In genomic region chr11:50354851-50355250, GRCm38 (mm10) we compare ENCODE assay signal across 25 mouse cellular contexts. TPM values are rescaled to one million over a fixed set of nuclear protein-coding genes. Genes with fewer than 3 reads are reported as not detected.
DNase-seq lines count a peak whose midpoint lies in the region; ATAC-seq and TF ChIP-seq lines count a peak whose summit lies in the region.
"Had no signal": no experiment of that assay in that cellular context is flagged by ENCODE, and none has a peak within 500 bp of the region (broad histone marks: within the 10 kb centered on the region; RNA-seq: fewer than 3 reads in every experiment).

No protein-coding gene starts in this region.

- H3K36me3 ChIP-seq in MEL (ENCODE audit: control insufficient read depth in 1 of 2, insufficient read depth in 2 of 2, low read length in 2 of 2): peaks cover 0 to 15% of the 10 kb centered on the region in 2 experiments; a peak in 2 of 4 replicates
- no peaks in the 10 kb centered on the region for H3K36me3 ChIP-seq in kidney, embryonic 16.5 days (ENCODE audit: insufficient read depth, low read length)
- H3K36me3 ChIP-seq in liver, embryonic 13.5 days: no peaks in the 10 kb centered on the region
- H3K36me3 ChIP-seq in forebrain, embryonic 15.5 days: no peaks in the 10 kb centered on the region
- H3K36me3 ChIP-seq: heart, embryonic 13.5 days; hindbrain, embryonic 13.5 days had no signal

- TF ChIP-seq CTCF in MEL (IDR thresholded peaks at IDR 0.05 in 2 of 3, conservative IDR thresholded peaks at IDR 0.05 in 1 of 3; ENCODE audit: control insufficient read depth in 1 of 3, insufficient read depth in 1 of 3, low read depth in 2 of 3, low read length in 3 of 3, poor library complexity in 1 of 3, severe bottlenecking in 1 of 3): no peak

- peaks cover 7% of the 10 kb centered on the region; the same call in 1 of the 2 replicates for H3K79me2 ChIP-seq in MEL (ENCODE audit: control insufficient read depth, insufficient read depth, low read length, poor library complexity)

- H3K4me3 ChIP-seq in MEL (ENCODE audit: control insufficient read depth in 1 of 2, insufficient read depth in 1 of 2, low read depth in 2 of 2, low read length in 2 of 2): no peak overlapping the region
- no peak overlapping the region for H3K4me3 ChIP-seq in kidney, embryonic 16.5 days (ENCODE audit: low read length)
- no peak overlapping the region for H3K4me3 ChIP-seq in liver, embryonic 13.5 days (replicated peaks)
- H3K4me3 ChIP-seq in forebrain, embryonic 15.5 days: no peak overlapping the region
- H3K4me3 ChIP-seq: gastrocnemius, adult 2 months; heart, embryonic 13.5 days; hindbrain, embryonic 13.5 days had no signal

- no peak for TF ChIP-seq POLR2A in MEL (IDR thresholded peaks at IDR 0.05; ENCODE audit: control insufficient read depth in 1 of 2, insufficient read depth in 1 of 2, low read depth in 1 of 2, low read length in 2 of 2, poor library complexity in 1 of 2)

- peak; percentile 87 for ATAC-seq in kidney, embryonic 16.5 days (ENCODE audit: low FRiP score, low TSS enrichment)
- ATAC-seq in liver, embryonic 13.5 days (ENCODE audit: low read depth): no peak
- ATAC-seq in forebrain, embryonic 15.5 days (replicated peaks): no peak
- ATAC-seq: forebrain, postnatal 0 days; inflammation-experienced regulatory T-cells, adult 6 months had no signal

- 60% methylated on average over 3 of the region's 3 CpGs for WGBS in kidney, embryonic 16.5 days
- WGBS in liver, embryonic 13.5 days (ENCODE audit: insufficient replicate concordance): 55% methylated on average over 3 of the region's 3 CpGs
- 78% methylated on average over 3 of the region's 3 CpGs for WGBS in forebrain, embryonic 15.5 days

- H3K27ac ChIP-seq in MEL (ENCODE audit: control insufficient read depth, low read depth, low read length): peak overlapping the region; percentile 40; the same call in 1 of the 2 replicates
- peak overlapping the region; percentile 85 for H3K27ac ChIP-seq in kidney, embryonic 16.5 days (ENCODE audit: low read length)
- H3K27ac ChIP-seq in liver, embryonic 13.5 days: peak overlapping the region; percentile 31; the same call in 1 of the 2 replicates
- H3K27ac ChIP-seq in forebrain, embryonic 15.5 days (replicated peaks): no peak overlapping the region
- H3K27ac ChIP-seq: gastrocnemius, adult 2 months; heart, embryonic 13.5 days; hindbrain, embryonic 13.5 days had no signal

- H3K9ac ChIP-seq in MEL (ENCODE audit: control insufficient read depth, low read depth, low read length, poor library complexity, severe bottlenecking): no peak overlapping the region
- H3K9ac ChIP-seq in kidney, embryonic 16.5 days (replicated peaks; ENCODE audit: low read length): no peak overlapping the region
- no peak overlapping the region for H3K9ac ChIP-seq in liver, embryonic 13.5 days
- no peak overlapping the region for H3K9ac ChIP-seq in forebrain, embryonic 15.5 days (replicated peaks)
- H3K9ac ChIP-seq: forebrain, postnatal 0 days; heart, embryonic 13.5 days; hindbrain, embryonic 13.5 days; lung, embryonic 14.5 days had no signal

- DNase-seq in MEL (ENCODE audit: low read depth, low spot score): no peak
- DNase-seq in kidney, adult 11 months: peak; percentile 94
- no peak for DNase-seq in liver, embryonic 13.5 days
- DNase-seq in right cerebral cortex, postnatal 14 days: no peak
- no peak for DNase-seq in adrenal gland, postnatal 4 days (ENCODE audit: low spot score in 2 of 2)
- no peak for DNase-seq in gastrocnemius, postnatal 10 days
- DNase-seq: adrenal gland, postnatal 10 days; B cell, adult 2 months; cerebellum, adult 11 months; cerebellum, postnatal 25 days; embryo, embryonic 11 days; forebrain, postnatal 0 days; gastrocnemius, adult 2 months; heart, adult 11 months; lung, embryonic 14.5 days; retina, postnatal 1 day; right cerebral cortex, postnatal 4 days had no signal

- no peak for TF ChIP-seq RAD21 in MEL (IDR thresholded peaks at IDR 0.05; ENCODE audit: low read depth, low read length)

- H3K27me3 ChIP-seq in MEL (ENCODE audit: control insufficient read depth in 1 of 2, insufficient read depth in 2 of 2, low read length in 2 of 2): no peaks in the 10 kb centered on the region
- H3K27me3 ChIP-seq in kidney, embryonic 16.5 days (ENCODE audit: insufficient read depth, low read length): 0 out of 2 replicates have a peak, but pooled peaks cover 2% of the 10 kb centered on the region
- peaks cover 26% of the 10 kb centered on the region for H3K27me3 ChIP-seq in liver, embryonic 13.5 days
- H3K27me3 ChIP-seq in forebrain, embryonic 15.5 days: no peaks in the 10 kb centered on the region

- no peak overlapping the region for H3K4me2 ChIP-seq in kidney, embryonic 16.5 days (replicated peaks; ENCODE audit: low read depth, low read length)
- no peak overlapping the region for H3K4me2 ChIP-seq in liver, embryonic 13.5 days
- H3K4me2 ChIP-seq in forebrain, embryonic 15.5 days (replicated peaks): no peak overlapping the region
- H3K4me2 ChIP-seq: heart, embryonic 13.5 days; hindbrain, embryonic 13.5 days; lung, embryonic 14.5 days had no signal

- H3K4me1 ChIP-seq in MEL (ENCODE audit: control insufficient read depth in 1 of 2, insufficient read depth in 2 of 2, low read length in 2 of 2): peaks cover 11 to 26% of the 10 kb centered on the region in 2 experiments; a peak in 3 of 4 replicates
- H3K4me1 ChIP-seq in kidney, embryonic 16.5 days (ENCODE audit: insufficient read depth, low read length): 0 out of 2 replicates have a peak, but pooled peaks cover 4% of the 10 kb centered on the region
- peaks cover 21% of the 10 kb centered on the region for H3K4me1 ChIP-seq in liver, embryonic 13.5 days (replicated peaks)
- H3K4me1 ChIP-seq in forebrain, embryonic 15.5 days: peaks cover 5% of the 10 kb centered on the region

- TF ChIP-seq EP300 in MEL (IDR thresholded peaks at IDR 0.05; ENCODE audit: low read depth in 1 of 2, low read length in 2 of 2): no peak

- no peaks in the 10 kb centered on the region for H3K9me3 ChIP-seq in MEL (replicated peaks; ENCODE audit: insufficient read depth, low read length)
- H3K9me3 ChIP-seq in kidney, embryonic 16.5 days (ENCODE audit: low read length): no peaks in the 10 kb centered on the region
- no peaks in the 10 kb centered on the region for H3K9me3 ChIP-seq in liver, embryonic 13.5 days (replicated peaks)
- no peaks in the 10 kb centered on the region for H3K9me3 ChIP-seq in forebrain, embryonic 15.5 days
- H3K9me3 ChIP-seq: heart, embryonic 13.5 days; hindbrain, embryonic 13.5 days had no signal

TF ChIP-seq in MEL, 35 proteins besides CTCF, POLR2A, EP300 and RAD21:
- TF ChIP-seq MAZ (IDR thresholded peaks at IDR 0.05; ENCODE audit: low read depth, low read length) (0 out of 2 replicates have a peak, but pooled peaks have one; percentile 10), GABPA (IDR thresholded peaks at IDR 0.05; ENCODE audit: low read depth, low read length) (no peak)

RNA-seq across cellular contexts. Expression of gene Cby3, which starts 0.6 kb away (rescaled TPM):
- total RNA-seq in MEL (2012; rRNA removed): 0.23 and 0.42 TPM in 2 replicates
- under 1 TPM in 1 of 2 experiments, not detected in 1; 0.31 TPM for polyA plus RNA-seq in MEL (2012; ENCODE audit: insufficient read depth in 1 of 2, insufficient read length in 2 of 2, low read depth in 1 of 2, low replicate concordance in 2 of 2, missing spikeins in 1 of 2)
- 0.55 and 0.71 TPM in 2 replicates for polyA plus RNA-seq in kidney, embryonic 16.5 days (2015; fragmentation: Nextera tagmentation; extraction: Ambion mirVana)
- polyA plus RNA-seq in liver, embryonic 13.5 days (2015; fragmentation: Nextera tagmentation; extraction: Ambion mirVana): not detected in 2 replicates
- 1.2 and 1.9 TPM in 2 replicates for polyA plus RNA-seq in forebrain, embryonic 15.5 days (2015; fragmentation: Nextera tagmentation; extraction: Ambion mirVana)
- not detected for total RNA-seq in adrenal gland, postnatal 4 days (2021)
- not detected for total RNA-seq in gastrocnemius, postnatal 10 days (2021)
- total RNA-seq: adrenal gland, postnatal 10 days; forebrain, postnatal 0 days; gastrocnemius, adult 2 months; heart, postnatal 25 days had no signal
- polyA plus RNA-seq: heart, embryonic 13.5 days; inflammation-experienced regulatory T-cells, adult 6 months; limb, embryonic 11.5 days; thymus, postnatal 0 days had no signal

RNA-seq across cellular contexts. Expression of gene Hnrnph1, which starts 21.9 kb away (rescaled TPM):
- total RNA-seq in MEL (2012; rRNA removed): 227 and 232 TPM in 2 replicates
- 100 to 1,000 TPM; 425 to 552 TPM for polyA plus RNA-seq in MEL (2012; ENCODE audit: insufficient read depth in 1 of 2, insufficient read length in 2 of 2, low read depth in 1 of 2, low replicate concordance in 2 of 2, missing spikeins in 1 of 2)
- polyA plus RNA-seq in kidney, embryonic 16.5 days (2015; fragmentation: Nextera tagmentation; extraction: Ambion mirVana): 500 and 509 TPM in 2 replicates
- polyA plus RNA-seq in liver, embryonic 13.5 days (2015; fragmentation: Nextera tagmentation; extraction: Ambion mirVana): 124 and 144 TPM in 2 replicates
- polyA plus RNA-seq in forebrain, embryonic 15.5 days (2015; fragmentation: Nextera tagmentation; extraction: Ambion mirVana): 664 and 668 TPM in 2 replicates
- 100 to 1,000 TPM; 380 to 474 TPM for total RNA-seq in adrenal gland, postnatal 4 days (2021)
- 100 to 1,000 TPM; 123 to 164 TPM for total RNA-seq in gastrocnemius, postnatal 10 days (2021)

RNA-seq across cellular contexts. Expression of gene Canx, which starts 29.4 kb away (rescaled TPM):
- 785 and 867 TPM in 2 replicates for total RNA-seq in MEL (2012; rRNA removed)
- polyA plus RNA-seq in MEL (2012; ENCODE audit: insufficient read depth in 1 of 2, insufficient read length in 2 of 2, low read depth in 1 of 2, low replicate concordance in 2 of 2, missing spikeins in 1 of 2): 100 to 1,000 TPM; 390 to 464 TPM
- 393 and 397 TPM in 2 replicates for polyA plus RNA-seq in kidney, embryonic 16.5 days (2015; fragmentation: Nextera tagmentation; extraction: Ambion mirVana)
- polyA plus RNA-seq in liver, embryonic 13.5 days (2015; fragmentation: Nextera tagmentation; extraction: Ambion mirVana): 213 and 261 TPM in 2 replicates
- polyA plus RNA-seq in forebrain, embryonic 15.5 days (2015; fragmentation: Nextera tagmentation; extraction: Ambion mirVana): 241 and 250 TPM in 2 replicates
- 100 to 1,000 TPM; 444 to 454 TPM for total RNA-seq in adrenal gland, postnatal 4 days (2021)
- 100 to 1,000 TPM; 146 to 173 TPM for total RNA-seq in gastrocnemius, postnatal 10 days (2021)
